Mouse (Mus musculus) subcutaneous adipose tissue, adult 2 months (tissue): ENCODE data around the gene Klhl1. TPM values are rescaled to one million over a fixed set of nuclear protein-coding genes. Genes with fewer than 3 reads are reported as not detected.

Source experiments
- polyA plus RNA-seq: library from polyadenylated mRNA; depleted of rRNA; stranded (reverse); fragments of >200 nt; gene quantifications from 2 replicates; pipeline ENCODE4 v1.2.3, GENCODE M21; 2012; ENCODE audit warnings: low replicate concordance; rRNA removed

The Klhl1 gene
- not detected in 2 replicates for polyA plus RNA-seq

DNA sequence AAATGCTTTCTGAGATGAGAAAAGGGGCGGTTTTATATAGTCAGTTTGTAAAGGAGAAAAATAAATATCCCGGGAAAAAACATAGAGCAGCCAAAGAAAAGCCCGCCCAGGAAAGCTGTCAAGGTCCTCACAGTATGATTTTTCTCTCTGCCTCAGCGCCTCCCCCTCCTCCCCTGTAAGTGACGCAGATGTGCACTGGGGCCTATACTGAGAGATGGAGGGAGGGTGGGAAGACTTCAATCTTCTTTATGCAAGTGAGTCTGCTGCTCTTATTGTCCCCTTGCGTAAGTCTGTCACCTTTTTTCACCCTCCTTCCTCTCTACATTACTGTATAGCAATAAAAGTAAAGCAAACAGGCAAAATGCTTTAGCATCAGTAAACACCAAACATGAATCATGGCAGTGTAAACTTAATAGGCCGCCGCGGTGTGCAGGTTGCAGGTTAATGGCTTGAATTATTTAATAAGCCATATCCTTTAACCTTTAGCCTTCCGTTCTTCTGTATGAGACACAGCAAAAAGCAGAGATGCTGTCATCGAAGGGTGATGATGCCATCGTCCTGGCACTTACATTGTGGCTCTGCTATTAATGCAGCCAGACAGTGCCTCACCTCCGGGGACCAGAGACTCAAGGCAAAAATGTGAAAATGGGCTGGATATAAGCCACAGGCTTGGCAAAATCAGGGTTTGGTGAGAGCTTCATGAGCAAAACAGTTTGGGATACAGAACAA, at the start of gene Klhl1:
Gene Klhl1, minus strand, starts transcription at position 149 of the 729 bp plus-strand sequence.

